Mouse (Mus musculus) cerebellum, adult 9-10 months (tissue): ENCODE measurements at regions not wholly inside any gene's neighbourhood (a gene's known extent, or its start where the extent isn't known, plus 50 kb on each side); places are given as distances from the start of the nearest gene placed in this dataset.

Experiments
- DNase-seq: peaks from one replicate; pipeline ENCODE4 v3.0.0; 2022

DNA sequence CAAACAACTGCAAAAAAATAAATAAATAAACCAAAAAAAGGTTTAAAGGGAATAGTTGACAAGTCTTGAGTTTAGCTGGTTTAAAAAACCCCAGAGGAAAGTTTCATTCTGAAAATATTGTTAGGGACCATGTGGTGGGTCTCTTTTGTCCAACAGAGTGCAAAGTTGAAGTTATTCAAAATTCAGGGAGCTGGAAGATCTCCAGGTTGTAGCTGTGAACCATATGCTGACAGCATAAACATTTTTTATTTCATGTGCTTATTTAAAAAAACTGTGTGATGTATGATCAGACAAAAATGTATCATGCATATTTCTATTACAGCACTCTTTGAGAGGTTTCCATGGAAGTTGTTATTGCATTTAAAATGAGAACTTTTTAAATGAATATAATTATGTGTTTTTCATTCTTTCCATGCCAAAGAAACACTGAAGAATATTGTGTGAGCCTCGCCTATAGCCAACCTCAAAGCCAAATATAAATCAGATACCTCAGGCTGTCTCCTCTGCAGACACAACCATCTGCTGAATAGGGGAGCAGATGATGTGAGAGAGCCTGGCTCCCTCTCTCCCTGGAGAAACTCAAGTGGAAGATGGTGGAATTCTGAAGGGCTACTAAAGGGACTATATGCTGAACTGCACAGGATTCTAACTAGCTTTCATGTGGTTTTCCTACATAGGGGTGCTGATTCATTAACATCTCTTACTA is 413.4 kb upstream of the Impad1 start:
- no peak for DNase-seq

GRCm38 (mm10) chr4:5205328-5206208 is 412.4 kb upstream of the Impad1 start:
- DNase-seq, result no peak

- no peak for DNase-seq
These were observed 401.1 kb upstream of the Impad1 start for GRCm38 (mm10) chr4:5194272-5194671.

GRCm38 (mm10) chr4:5181591-5181990 is 388.4 kb upstream of the Impad1 start:
- no peak for DNase-seq

DNA sequence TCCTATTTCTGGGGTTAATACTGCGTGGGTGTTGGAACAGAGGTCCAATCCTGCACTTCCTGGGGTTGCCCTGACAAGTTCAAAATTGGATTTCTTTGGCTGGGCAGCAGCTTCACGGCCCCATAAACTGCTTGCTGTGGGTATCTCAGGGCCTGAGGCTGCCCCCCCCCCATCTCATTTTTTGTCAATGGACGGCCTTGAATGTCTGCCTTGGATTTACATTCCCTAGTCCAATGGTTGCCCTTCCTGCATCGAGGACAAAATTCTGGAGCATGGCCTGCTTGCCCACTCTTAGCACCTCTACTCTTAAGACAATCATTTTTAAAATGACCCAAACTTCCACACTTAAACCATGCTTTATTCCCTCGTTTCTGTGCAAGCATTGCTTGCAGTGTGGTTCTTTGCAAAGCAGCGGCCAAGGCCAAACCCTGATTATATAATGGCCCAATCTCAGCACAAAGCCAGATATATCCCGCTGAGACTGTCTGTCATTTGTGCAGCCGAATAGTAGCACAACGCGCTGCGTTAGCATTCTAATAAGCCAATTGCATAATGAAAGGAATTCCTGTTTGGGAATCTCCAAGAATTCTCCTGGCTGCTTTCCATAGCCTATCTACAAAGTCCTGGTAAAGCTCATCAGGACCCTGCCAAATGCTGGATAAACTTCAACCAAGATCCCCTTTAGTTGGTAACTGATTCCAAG is 386.0 kb upstream of the Impad1 start:
- DNase-seq, result peak; percentile 37

- no peak for DNase-seq
These were observed 372.1 kb upstream of the Impad1 start for GRCm38 (mm10) chr4:5165263-5165662.

- no peak for DNase-seq
These were observed 367.8 kb upstream of the Impad1 start for GRCm38 (mm10) chr4:5160931-5161330.

- no peak for DNase-seq
These were observed 337.6 kb upstream of the Impad1 start for GRCm38 (mm10) chr4:5130726-5131125.

DNA sequence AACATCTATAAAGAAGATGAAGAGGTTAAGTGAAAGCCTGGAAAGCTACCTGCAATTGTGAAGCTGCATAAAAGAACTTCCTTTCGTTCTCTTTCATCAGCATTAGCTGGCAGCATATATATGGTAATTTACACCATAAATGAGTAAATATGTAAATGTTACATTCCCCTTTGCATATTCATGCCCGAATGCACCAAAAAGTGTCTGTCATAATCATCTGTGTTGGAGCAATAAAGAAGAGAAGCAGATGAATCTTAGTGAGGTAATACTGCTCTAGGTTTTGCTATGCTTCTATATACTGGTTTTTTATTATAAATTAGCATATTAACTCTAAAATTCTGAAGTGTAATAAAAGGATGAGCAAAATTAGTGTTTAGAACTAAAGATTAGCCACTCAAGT is 332.9 kb upstream of the Impad1 start:
- no peak for DNase-seq

DNA sequence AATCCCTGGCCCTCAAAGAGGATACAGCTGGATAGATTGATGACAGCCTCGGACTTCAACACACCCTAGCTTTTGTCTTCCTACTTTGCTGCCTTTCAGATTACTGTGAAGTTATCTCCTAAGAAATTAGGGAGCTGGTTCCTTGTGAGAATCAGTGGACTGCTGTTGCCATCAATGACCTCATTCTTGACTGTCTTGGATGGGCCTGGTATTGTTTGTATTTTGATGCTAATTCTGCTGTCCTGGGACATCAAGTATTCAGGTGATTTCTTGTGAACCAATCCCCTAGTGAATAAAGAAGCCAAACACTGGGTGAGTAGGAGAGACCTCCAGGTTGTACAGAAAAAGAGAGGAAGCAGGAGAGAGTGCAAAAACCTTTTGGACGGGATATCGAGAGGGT is 305.3 kb upstream of the Impad1 start:
- no peak for DNase-seq

GRCm38 (mm10) chr4:5078723-5079122 is 285.6 kb upstream of the Impad1 start:
- no peak for DNase-seq

DNA sequence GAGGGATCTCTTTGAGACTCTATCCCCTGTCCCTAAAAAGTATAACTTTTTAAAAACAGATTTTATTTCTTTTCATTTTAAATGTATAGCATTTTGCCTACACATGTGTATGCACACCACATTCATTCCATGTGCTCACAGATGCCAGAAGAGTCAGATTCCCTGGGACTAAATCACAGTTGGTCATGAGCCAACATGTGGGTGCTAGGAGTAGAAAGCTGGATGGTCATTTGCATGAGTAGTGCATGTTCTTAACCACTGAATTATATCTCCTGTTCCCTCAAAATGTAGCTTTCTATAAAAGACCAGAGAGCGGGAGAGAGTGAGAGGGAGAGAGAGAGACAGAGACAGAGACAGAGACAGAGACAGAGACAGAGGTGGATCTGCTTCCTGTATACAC is 281.6 kb upstream of the Impad1 start:
- no peak for DNase-seq

DNA sequence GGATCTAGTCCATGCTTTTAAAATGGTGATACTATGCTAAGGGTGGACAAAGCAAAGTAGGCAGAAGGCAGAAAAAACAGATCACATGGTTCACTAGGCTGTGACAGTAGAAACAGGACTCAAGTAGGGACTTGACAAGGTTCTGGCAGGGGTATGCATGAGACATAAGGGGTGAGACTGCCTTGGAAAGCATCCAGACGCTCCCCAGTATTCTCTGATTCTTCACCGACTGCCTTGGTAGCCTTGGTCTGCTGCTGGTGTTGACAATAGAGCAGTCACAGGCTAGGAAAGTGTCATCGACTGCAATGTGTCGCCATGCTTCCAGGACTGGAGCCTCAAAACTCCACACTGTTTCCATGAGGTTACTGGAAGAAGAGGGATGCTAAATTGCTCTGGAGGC is 278.1 kb upstream of the Impad1 start:
- no peak for DNase-seq

DNA sequence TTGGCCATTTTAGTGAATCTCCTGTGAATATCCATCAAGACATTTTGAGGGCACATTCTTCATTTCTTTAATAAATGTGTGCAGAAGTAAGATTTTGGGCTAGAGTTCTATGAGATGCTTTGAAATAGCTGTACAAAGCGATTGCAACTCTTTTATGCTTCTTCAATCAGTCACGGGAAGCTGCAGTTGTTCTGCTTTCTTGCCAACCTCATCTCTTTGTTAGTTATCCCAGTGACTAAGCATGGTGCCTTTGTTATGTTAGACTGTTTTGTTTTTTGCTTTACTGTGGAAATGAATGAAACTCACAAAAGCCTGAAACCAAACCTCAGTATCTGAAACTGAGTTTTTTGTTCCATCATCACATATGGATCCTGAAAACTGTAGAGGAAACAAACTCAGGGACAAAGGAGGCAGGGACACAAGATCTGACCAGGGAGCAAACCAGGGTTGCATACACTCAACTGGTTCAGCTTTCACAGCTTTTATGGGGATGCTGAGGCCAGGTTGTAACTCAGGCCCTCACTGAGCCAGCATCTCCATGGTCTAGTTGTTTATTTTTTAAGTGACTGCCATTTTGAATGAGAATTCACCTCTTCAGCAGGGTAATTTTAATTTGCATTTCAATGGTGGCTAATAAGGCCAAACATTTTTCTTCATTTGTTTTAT is 266.3 kb upstream of the Impad1 start:
- no peak for DNase-seq

GRCm38 (mm10) chr4:5029929-5030328 is 236.8 kb upstream of the Impad1 start:
- DNase-seq, result no peak

DNA sequence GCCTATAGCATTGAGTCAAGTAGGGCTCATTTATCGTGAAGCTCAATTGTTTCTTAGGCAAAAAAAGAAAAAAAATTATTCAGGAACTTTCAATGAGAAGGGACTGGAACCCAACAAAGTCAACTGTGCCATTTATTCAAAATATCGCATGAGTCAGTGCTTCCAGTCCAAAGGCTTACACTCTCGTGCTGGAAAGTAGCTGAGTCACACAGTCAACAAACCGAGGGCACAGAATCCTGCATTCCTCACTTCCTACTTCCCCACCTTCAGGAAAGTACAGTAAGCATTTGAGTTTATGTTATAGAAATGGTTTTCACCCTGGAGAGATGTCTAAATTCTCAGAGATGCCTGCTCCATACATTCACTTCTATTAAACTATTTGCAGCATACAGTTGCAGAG is 194.3 kb upstream of the Impad1 start:
- no peak for DNase-seq

GRCm38 (mm10) chr4:4983474-4984194 is 190.5 kb upstream of the Impad1 start:
- no peak for DNase-seq

- DNase-seq, result no peak
These were observed 178.7 kb upstream of the Impad1 start for GRCm38 (mm10) chr4:4971800-4972319.

DNA sequence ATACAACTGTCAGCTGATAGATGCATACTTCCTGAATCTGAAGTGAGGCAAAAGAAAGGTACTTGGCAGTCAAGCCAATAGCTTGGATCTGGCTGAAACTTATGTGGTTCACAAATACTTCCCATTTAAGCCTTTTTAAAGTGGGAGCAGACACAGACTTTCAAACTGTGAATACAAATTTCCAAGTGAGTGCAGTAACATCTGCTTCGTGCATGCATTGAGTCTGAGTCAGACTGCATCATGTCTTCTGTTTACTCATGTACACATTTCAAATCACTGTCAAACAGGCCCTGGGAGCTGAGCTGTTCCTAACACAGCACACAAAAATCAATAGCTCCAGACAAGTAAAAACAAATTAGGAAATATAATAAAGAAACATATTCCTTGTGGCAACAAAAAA is 155.8 kb upstream of the Impad1 start:
- no peak for DNase-seq

GRCm38 (mm10) chr4:4944498-4944897 is 151.3 kb upstream of the Impad1 start:
- no peak for DNase-seq

- no peak for DNase-seq
These were observed 132.6 kb upstream of the Impad1 start for GRCm38 (mm10) chr4:4925741-4926140.

DNA sequence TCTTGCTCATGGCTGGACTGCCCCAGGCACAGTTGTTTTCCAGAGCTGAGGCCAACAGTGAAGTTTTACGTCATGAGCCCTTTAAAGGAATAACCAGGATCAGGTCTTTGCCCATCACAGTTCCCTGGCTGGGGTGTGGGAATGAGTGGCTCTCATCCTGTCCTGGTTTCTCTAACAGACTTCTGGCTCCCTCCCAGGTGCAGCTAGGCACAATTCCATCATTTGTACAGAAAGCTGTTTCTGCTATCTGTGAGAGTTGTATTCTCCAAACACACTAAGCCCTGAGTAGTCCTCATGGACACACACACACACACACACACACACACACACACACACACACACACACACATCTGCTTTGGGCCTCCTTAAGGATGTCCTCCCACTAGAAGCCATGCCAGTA is 127.1 kb upstream of the Impad1 start:
- DNase-seq, result no peak
